Mouse (Mus musculus): ENCODE results near the gene Scamp4.
A peak's percentile ranks its signal among the peaks of the same experiment; 100 is the strongest.

The Scamp4 gene

GRCm38 (mm10) chr10:80653156-80653720, 50.6 kb downstream of the Scamp4 start:
- no peak for DNase-seq (ENCODE audit: low spot score in 2 of 2)

- DNase-seq (ENCODE audit: low spot score in 2 of 2): no peak
Measured at GRCm38 (mm10) chr10:80654866-80655265, 52.2 kb downstream of the Scamp4 start.

- DNase-seq (ENCODE audit: low spot score in 2 of 2): no peak
Measured at GRCm38 (mm10) chr10:80655406-80656129, 52.9 kb downstream of the Scamp4 start.

GRCm38 (mm10) chr10:80656130-80656862, 53.6 kb downstream of the Scamp4 start:
- peak; percentile 91 for DNase-seq (ENCODE audit: low spot score in 2 of 2)

- DNase-seq (ENCODE audit: low spot score in 2 of 2): no peak
Measured at GRCm38 (mm10) chr10:80656863-80657623, 54.4 kb downstream of the Scamp4 start, which contains the start of gene Btbd2. Gene Btbd2 (minus strand): TSS chr10:80657071.

GRCm38 (mm10) chr10:80658194-80658840, 55.6 kb downstream of the Scamp4 start:
- no peak for DNase-seq (ENCODE audit: low spot score in 2 of 2)

- DNase-seq (ENCODE audit: low spot score in 2 of 2): no peak
Measured at GRCm38 (mm10) chr10:80658841-80659202, 56.1 kb downstream of the Scamp4 start.

- DNase-seq (ENCODE audit: low spot score in 2 of 2): peak; percentile 70 to 81
Measured at GRCm38 (mm10) chr10:80659213-80659612, 56.5 kb downstream of the Scamp4 start.

GRCm38 (mm10) chr10:80661149-80661548, 58.5 kb downstream of the Scamp4 start:
- no peak for DNase-seq (ENCODE audit: low spot score in 2 of 2)

- DNase-seq (ENCODE audit: low spot score in 2 of 2): no peak
Measured at GRCm38 (mm10) chr10:80663485-80664196, 61.0 kb downstream of the Scamp4 start.

- peak in 1 of 2 experiments; percentile 39 for DNase-seq (ENCODE audit: low spot score in 2 of 2)
Measured at GRCm38 (mm10) chr10:80664197-80665015, 61.7 kb downstream of the Scamp4 start.

GRCm38 (mm10) chr10:80665016-80665380, 62.3 kb downstream of the Scamp4 start:
- no peak for DNase-seq (ENCODE audit: low spot score in 2 of 2)
